Mouse (Mus musculus): Measurements from ENCODE around the gene Usp17la. TPM values are rescaled to one million over a fixed set of nuclear protein-coding genes. Genes with fewer than 3 reads are reported as not detected.
"Not testable (repeated sequence)": the region's sequence is repeated elsewhere in the genome, so short reads cannot be mapped to it uniquely, and the experiment has no call there.

Gene Usp17la
- total RNA-seq (2021) = not detected

DNA sequence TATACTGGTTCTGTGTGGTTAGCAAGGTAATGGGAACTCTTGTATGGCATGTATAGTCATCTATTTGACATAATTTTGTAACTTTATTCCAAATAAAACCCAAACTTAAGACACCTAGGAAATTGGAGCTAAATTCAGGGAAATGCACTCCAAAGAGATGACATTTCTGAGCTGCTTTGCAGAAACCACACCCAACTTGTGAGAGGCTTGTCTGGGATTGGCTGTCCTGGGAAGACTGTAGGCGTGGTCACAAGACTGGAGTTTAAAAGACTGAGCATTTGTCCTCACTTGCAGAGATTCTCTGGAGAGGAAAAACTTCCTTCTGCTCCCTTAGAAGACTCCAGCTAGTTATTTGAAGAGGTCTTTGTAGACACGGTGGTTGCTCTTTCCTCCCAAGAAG lies at the start of gene Usp17la:
Usp17la (plus strand) TSS at position 301 of the 400 bp plus-strand sequence.
- DNase-seq = not testable (repeated sequence)

DNA sequence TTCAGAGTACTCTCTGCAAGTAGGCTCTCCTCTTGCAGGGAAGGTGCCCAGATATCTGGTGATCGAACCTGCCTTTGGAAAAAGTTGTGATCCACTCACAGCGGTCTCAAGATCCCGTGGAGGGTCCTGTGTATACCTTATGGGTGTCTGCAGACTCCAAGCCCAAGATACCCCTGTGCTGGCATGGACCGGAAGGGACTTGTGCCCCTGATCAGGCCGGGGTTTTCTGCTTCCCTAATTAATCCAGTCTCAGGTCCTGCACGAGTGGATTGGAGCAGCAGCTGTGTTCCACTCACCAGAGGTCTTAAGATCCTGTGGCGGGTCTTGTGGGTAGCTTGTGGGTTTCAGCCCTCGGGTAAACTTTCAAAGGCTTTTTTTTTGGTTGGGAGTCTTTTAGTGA lies 46.5 kb upstream of the Usp17la start:
- not testable (repeated sequence) for DNase-seq

- DNase-seq = no peak
Observed at GRCm38 (mm10) chr7:104842503-104842902, 14.3 kb upstream of the Usp17la start, which contains the start of gene Usp17lb. Gene Usp17lb, minus strand, starts transcription at chr7:104842603.

- DNase-seq = no peak
Observed at GRCm38 (mm10) chr7:104843731-104844287, 13.0 kb upstream of the Usp17la start.

- DNase-seq = not testable (repeated sequence)
Observed at GRCm38 (mm10) chr7:104851546-104851945, 5.3 kb upstream of the Usp17la start.

DNA sequence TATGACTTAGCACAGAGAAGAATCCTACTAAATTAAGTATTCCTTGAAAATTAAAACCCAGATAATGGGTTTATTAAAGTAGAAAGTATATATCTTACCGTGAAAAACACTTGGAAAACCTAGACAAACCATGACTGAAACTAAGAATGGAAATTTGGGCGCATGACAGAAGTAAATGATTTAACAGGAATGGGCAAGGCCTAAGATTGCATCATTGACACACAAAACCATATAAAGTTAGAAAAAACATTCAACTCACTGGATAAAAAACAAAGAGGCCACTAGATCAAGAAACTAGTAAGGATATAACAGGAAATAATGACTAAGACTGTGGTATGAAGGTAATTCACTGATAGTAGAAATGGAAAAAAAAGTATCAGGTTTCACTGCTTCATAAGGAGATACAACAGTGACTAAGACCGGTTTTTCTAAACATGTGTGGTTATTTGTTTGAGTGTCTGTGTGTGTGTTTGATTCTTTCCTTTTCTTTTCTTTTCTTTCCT lies 1.5 kb upstream of the Usp17la start:
- DNase-seq = no peak

DNA sequence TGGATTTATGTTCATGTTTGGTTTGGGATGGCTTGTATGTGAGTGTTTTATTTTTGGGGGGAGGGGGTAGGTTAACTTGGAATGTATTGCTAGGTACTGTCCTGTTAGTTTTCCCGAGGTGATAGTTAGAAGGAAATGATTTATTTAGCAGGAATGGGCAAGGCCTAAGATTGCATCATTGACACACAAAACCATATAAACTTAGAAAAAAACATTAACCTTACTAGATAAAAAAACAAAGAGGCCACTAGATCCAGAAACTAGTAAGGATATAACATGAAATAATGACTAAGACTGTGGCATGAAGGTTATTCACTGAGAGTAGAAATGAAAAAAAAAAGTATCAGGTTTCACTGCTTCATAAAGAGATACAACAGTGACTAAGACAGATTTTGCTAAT lies 874 bp downstream of the Usp17la start:
- no peak for DNase-seq

GRCm38 (mm10) chr7:104861381-104861780 lies 4.6 kb downstream of the Usp17la start:
- DNase-seq = no peak

DNA sequence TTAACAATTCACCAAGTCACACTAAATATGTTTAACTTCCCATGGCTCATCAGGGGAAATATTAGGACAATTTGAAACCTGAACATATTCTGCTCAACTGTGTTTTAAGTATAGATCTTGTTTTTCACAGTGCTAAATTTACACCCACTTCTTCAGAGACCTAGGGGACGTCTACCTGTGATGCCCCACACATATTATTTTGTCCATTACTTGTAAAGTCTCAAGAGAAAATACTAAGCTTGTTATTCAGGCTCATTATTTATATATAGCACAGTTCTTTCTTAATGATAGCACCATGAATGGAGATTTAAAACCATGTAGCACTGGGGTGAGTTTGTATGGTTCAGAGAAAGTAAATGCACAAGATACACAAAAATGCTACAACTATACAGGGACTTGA lies 20.9 kb downstream of the Usp17la start, which contains the start of gene Olfr665:
Olfr665 (plus strand) TSS at position 301 of the 400 bp plus-strand sequence.
- no peak for DNase-seq

DNA sequence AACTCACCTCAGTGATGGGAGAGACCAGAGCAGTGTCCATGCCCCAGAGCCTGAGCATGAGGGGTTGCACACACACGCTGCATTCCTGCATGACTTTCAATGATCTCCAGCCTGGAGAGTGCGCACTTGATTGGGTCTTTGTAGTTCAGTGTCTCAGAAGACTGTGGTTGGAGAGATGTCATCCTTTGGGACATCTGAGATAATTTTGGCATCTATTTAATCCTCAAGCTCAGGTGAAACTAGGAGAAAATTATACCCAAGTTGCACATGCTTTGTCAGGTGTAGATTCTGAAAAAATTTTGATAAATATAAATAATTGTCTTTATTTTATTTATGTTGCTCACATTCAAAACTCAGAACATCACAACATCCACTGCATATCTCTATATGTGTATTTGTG lies 39.0 kb downstream of the Usp17la start, which contains the start of gene Olfr666:
Olfr666 (minus strand) TSS at position 101 of the 400 bp plus-strand sequence.
- no peak for DNase-seq

Other genes starting within 250 kb of the Usp17la start
- not detected for gene Olfr656, start 243.1 kb upstream of the Usp17la start, total RNA-seq (2021)
- not detected for gene Olfr657, start 232.2 kb upstream of the Usp17la start, total RNA-seq (2021)
- not detected for gene Olfr658, start 209.7 kb upstream of the Usp17la start, total RNA-seq (2021)
- not detected for gene Olfr659, start 190.3 kb upstream of the Usp17la start, total RNA-seq (2021)
- gene Olfr661, start 170.5 kb upstream of the Usp17la start, total RNA-seq (2021) = not detected
- gene Usp17le, start 79.5 kb upstream of the Usp17la start, total RNA-seq (2021) = not detected
- gene Usp17lb, start 14.4 kb upstream of the Usp17la start, total RNA-seq (2021) = not detected
- gene Olfr665, start 21.0 kb downstream of the Usp17la start, total RNA-seq (2021) = not detected
- not detected for gene Olfr666, start 38.9 kb downstream of the Usp17la start, total RNA-seq (2021)
- gene Olfr667, start 64.5 kb downstream of the Usp17la start, total RNA-seq (2021) = not detected
- gene Olfr668, start 71.0 kb downstream of the Usp17la start, total RNA-seq (2021) = not detected
- gene Olfr669, start 77.2 kb downstream of the Usp17la start, total RNA-seq (2021) = not detected
- not detected for gene Olfr670, start 105.6 kb downstream of the Usp17la start, total RNA-seq (2021)
- gene Olfr671, start 122.1 kb downstream of the Usp17la start, total RNA-seq (2021) = not detected
- gene Olfr672, start 145.0 kb downstream of the Usp17la start, total RNA-seq (2021) = not detected
- gene Olfr675, start 171.5 kb downstream of the Usp17la start, total RNA-seq (2021) = not detected
- not detected for gene Olfr676, start 175.7 kb downstream of the Usp17la start, total RNA-seq (2021)
- gene Olfr677, start 194.4 kb downstream of the Usp17la start, total RNA-seq (2021) = not detected
- not detected for gene Olfr678, start 207.5 kb downstream of the Usp17la start, total RNA-seq (2021)
- gene Olfr679, start 224.2 kb downstream of the Usp17la start, total RNA-seq (2021) = not detected
- gene Olfr680-ps1, start 235.8 kb downstream of the Usp17la start, total RNA-seq (2021) = not detected

Measured in heart, postnatal 4 days (tissue).